Mouse (Mus musculus) cerebellum, postnatal 25 days (tissue): ENCODE results near the gene Tmem104.

Source experiments
- DNase-seq, 2 experiments: peaks; one replicate each; pipeline ENCODE4 v3.0.0; 2021; ENCODE audit warnings: mixed read lengths in 2 of 2

Tmem104 gene

GRCm38 (mm10) chr11:115187224-115187639, at the start of gene Tmem104:
Tmem104 (plus strand) TSS chr11:115187487.
- DNase-seq: peak; percentile 100

GRCm38 (mm10) chr11:115138597-115139262, 48.6 kb upstream of the Tmem104 start:
- DNase-seq: no peak

- DNase-seq: no peak
Measured at GRCm38 (mm10) chr11:115141970-115142369, 45.3 kb upstream of the Tmem104 start.

GRCm38 (mm10) chr11:115147813-115148212, 39.5 kb upstream of the Tmem104 start:
- no peak for DNase-seq

GRCm38 (mm10) chr11:115150741-115151254, 36.5 kb upstream of the Tmem104 start:
- DNase-seq: no peak

GRCm38 (mm10) chr11:115151755-115152429, 35.4 kb upstream of the Tmem104 start:
- DNase-seq: peak; percentile 86 to 90

- no peak for DNase-seq
Measured at GRCm38 (mm10) chr11:115153088-115153487, 34.2 kb upstream of the Tmem104 start.

- DNase-seq: peak; percentile 87 to 92
Measured at GRCm38 (mm10) chr11:115153699-115154292, 33.5 kb upstream of the Tmem104 start.

GRCm38 (mm10) chr11:115155053-115155634, 32.1 kb upstream of the Tmem104 start:
- DNase-seq: no peak

GRCm38 (mm10) chr11:115157933-115158719, 29.2 kb upstream of the Tmem104 start:
- DNase-seq: no peak

GRCm38 (mm10) chr11:115160016-115160797, 27.1 kb upstream of the Tmem104 start:
- peak; percentile 94 to 97 for DNase-seq

- DNase-seq: peak; percentile 85 to 92
Measured at GRCm38 (mm10) chr11:115160883-115161577, 26.3 kb upstream of the Tmem104 start.

- no peak for DNase-seq
Measured at GRCm38 (mm10) chr11:115161578-115162204, 25.6 kb upstream of the Tmem104 start.

- DNase-seq: no peak
Measured at GRCm38 (mm10) chr11:115162205-115162601, 25.1 kb upstream of the Tmem104 start.

- DNase-seq: peak; percentile 99
Measured at GRCm38 (mm10) chr11:115162832-115163480, 24.3 kb upstream of the Tmem104 start, which contains the start of gene Slc9a3r1. Slc9a3r1 (plus strand) TSS chr11:115163341.

GRCm38 (mm10) chr11:115163568-115164150, 23.6 kb upstream of the Tmem104 start:
- DNase-seq: peak in 1 of 2 experiments; percentile 70

- DNase-seq: no peak
Measured at GRCm38 (mm10) chr11:115164341-115164975, 22.8 kb upstream of the Tmem104 start.

- DNase-seq: peak; percentile 66 to 72
Measured at GRCm38 (mm10) chr11:115164976-115165374, 22.3 kb upstream of the Tmem104 start.

GRCm38 (mm10) chr11:115166776-115167175, 20.5 kb upstream of the Tmem104 start:
- no peak for DNase-seq
